Mouse (Mus musculus): ENCODE results near the gene Syn1.

Syn1 gene

GRCm38 (mm10) chrX:20920844-20921364, at the start of gene Syn1:
Gene Syn1 (minus strand): TSS chrX:20921004.
- DNase-seq (ENCODE audit: low spot score): peak; percentile 92

- peak; percentile 91 for DNase-seq (ENCODE audit: low spot score)
These were observed 40.9 kb upstream of the Syn1 start, which contains the start of gene Uxt for GRCm38 (mm10) chrX:20961477-20962378. Gene Uxt (minus strand): TSS chrX:20962017.

- peak; percentile 91 for DNase-seq (ENCODE audit: low spot score)
These were observed 29.5 kb upstream of the Syn1 start, which contains the start of gene Elk1 for GRCm38 (mm10) chrX:20950191-20950880. Gene Elk1 (minus strand): TSS chrX:20950608.

GRCm38 (mm10) chrX:20946055-20946454, 25.3 kb upstream of the Syn1 start:
- DNase-seq (ENCODE audit: low spot score): peak; percentile 55

GRCm38 (mm10) chrX:20931963-20932362, 11.2 kb upstream of the Syn1 start:
- DNase-seq (ENCODE audit: low spot score): no peak

GRCm38 (mm10) chrX:20931364-20931763, 10.6 kb upstream of the Syn1 start, which contains the start of gene Cfp:
Gene Cfp (minus strand): TSS chrX:20931555.
- no peak for DNase-seq (ENCODE audit: low spot score)

GRCm38 (mm10) chrX:20929859-20930258, 9.1 kb upstream of the Syn1 start:
- no peak for DNase-seq (ENCODE audit: low spot score)

- DNase-seq (ENCODE audit: low spot score): no peak
These were observed 4.2 kb upstream of the Syn1 start for GRCm38 (mm10) chrX:20924976-20925375.

GRCm38 (mm10) chrX:20923506-20923905, 2.7 kb upstream of the Syn1 start:
- no peak for DNase-seq (ENCODE audit: low spot score)

- DNase-seq (ENCODE audit: low spot score): no peak
These were observed 562 bp upstream of the Syn1 start for GRCm38 (mm10) chrX:20921366-20921765.

- DNase-seq (ENCODE audit: low spot score): peak; percentile 30
These were observed 458 bp downstream of the Syn1 start for GRCm38 (mm10) chrX:20920249-20920843.

GRCm38 (mm10) chrX:20915075-20915474, 5.7 kb downstream of the Syn1 start:
- DNase-seq (ENCODE audit: low spot score): peak; percentile 27

GRCm38 (mm10) chrX:20913726-20914125, 7.1 kb downstream of the Syn1 start:
- no peak for DNase-seq (ENCODE audit: low spot score)

GRCm38 (mm10) chrX:20910074-20910473, 10.7 kb downstream of the Syn1 start:
- peak; percentile 15 for DNase-seq (ENCODE audit: low spot score)

GRCm38 (mm10) chrX:20875241-20875640, 45.6 kb downstream of the Syn1 start:
- DNase-seq (ENCODE audit: low spot score): no peak

GRCm38 (mm10) chrX:20872928-20873500, 47.8 kb downstream of the Syn1 start:
- DNase-seq (ENCODE audit: low spot score): no peak

- no peak for DNase-seq (ENCODE audit: low spot score)
These were observed 50.8 kb downstream of the Syn1 start, which contains the start of gene Timp1 for GRCm38 (mm10) chrX:20869962-20870513. Gene Timp1 (plus strand): TSS chrX:20870166.

- no peak for DNase-seq (ENCODE audit: low spot score)
These were observed 51.6 kb downstream of the Syn1 start for GRCm38 (mm10) chrX:20869203-20869602.

GRCm38 (mm10) chrX:20868091-20868490, 52.7 kb downstream of the Syn1 start:
- DNase-seq (ENCODE audit: low spot score): no peak

GRCm38 (mm10) chrX:20863161-20864101, 57.4 kb downstream of the Syn1 start:
- DNase-seq (ENCODE audit: low spot score): no peak
